Mouse (Mus musculus) forebrain, embryonic 13.5 days (tissue): ENCODE measurements around the gene Saxo2. TPM values are rescaled to one million over a fixed set of nuclear protein-coding genes. Genes with fewer than 3 reads are reported as not detected.

ENCODE experiments used
- ATAC-seq: fragments of 200-750 bp; cut with Nextera tagmentation; 2 replicates; pipeline ENCODE4 v1.8.0; 2017
- H3K27ac ChIP-seq: fragments of 300-500 bp; sonication (generic); 2 replicates; pipeline ENCODE4 v1.5.1; 2015; ENCODE audit warnings: inconsistent platforms, mild to moderate bottlenecking, moderate library complexity
- H3K27me3 ChIP-seq: fragments of 300-500 bp; sonication (generic); 2 replicates; pipeline ENCODE4 v1.6.1; 2015; ENCODE audit warnings: mild to moderate bottlenecking, inconsistent platforms
- H3K36me3 ChIP-seq: fragments of 300-500 bp; sonication (generic); 2 replicates; pipeline ENCODE4 v1.6.1; 2015; ENCODE audit warnings: mild to moderate bottlenecking, inconsistent platforms; ENCODE audit not compliant: poor library complexity, severe bottlenecking
- H3K4me1 ChIP-seq: fragments of 300-500 bp; sonication (generic); 2 replicates; pipeline ENCODE4 v1.6.1; 2015; ENCODE audit warnings: inconsistent platforms
- H3K4me2 ChIP-seq: fragments of 300-500 bp; sonication (generic); 2 replicates; pipeline ENCODE4 v1.6.1; 2015; ENCODE audit warnings: inconsistent platforms, mild to moderate bottlenecking, moderate library complexity
- H3K4me3 ChIP-seq: fragments of 300-500 bp; sonication (generic); 2 replicates; pipeline ENCODE4 v1.5.1; 2015; ENCODE audit warnings: mild to moderate bottlenecking, inconsistent platforms
- H3K9ac ChIP-seq: fragments of 300-500 bp; sonication (generic); 2 replicates; pipeline ENCODE4 v1.6.1; 2015; ENCODE audit warnings: mild to moderate bottlenecking, inconsistent platforms
- H3K9me3 ChIP-seq: fragments of 300-500 bp; sonication (generic); replicated peaks from 2 replicates; pipeline ENCODE4 v1.6.1; 2016; ENCODE audit warnings: inconsistent platforms
- WGBS: fragments of 180-500 bp; shearing (Covaris S2); methylation state at CpG from one replicate; pipeline ENCODE4 v1.1.7; 2015; 5-methylcytosine and 5-hydroxymethylcytosine counted together
- polyA plus RNA-seq: library from polyadenylated mRNA; unstranded; fragments of >200 nt; fragmentation: Nextera tagmentation; extraction: Ambion mirVana; gene quantifications from 2 replicates; pipeline ENCODE4 v1.2.1, GENCODE M21; 2015

Saxo2 gene
- 14.0 and 14.2 TPM in 2 replicates for polyA plus RNA-seq

GRCm38 (mm10) chr7:82648353-82649080, at the start of gene Saxo2, which contains the start of gene Efl1:
Gene Saxo2, minus strand, starts transcription at chr7:82648528.
Gene Efl1, plus strand, starts transcription at chr7:82648614.
- Histone ChIP-seq H3K27me3 (no peaks in the 10 kb centered on the region), H3K9ac (peak within 1 kb of the TSS; percentile 74), H3K27ac (no peak within 1 kb of the TSS), H3K4me3 (peak within 1 kb of the TSS; percentile 72), H3K36me3 (peaks cover 5% of the 10 kb centered on the region; the same call in 1 of the 2 replicates), H3K4me1 (peaks cover 10% of the 10 kb centered on the region), H3K4me2 (peak within 1 kb of the TSS; percentile 71), H3K9me3 (no peaks in the 10 kb centered on the region)
- whole genome bisulfite sequencing, result under 1% methylated on average over 46 of the region's 46 CpGs
- peak; percentile 99 for ATAC-seq

GRCm38 (mm10) chr7:82697668-82698067, 49.3 kb upstream of the Saxo2 start:
- no peak overlapping the region for H3K27ac ChIP-seq
- no peak overlapping the region for H3K4me3 ChIP-seq
- ATAC-seq, result no peak
- no peak overlapping the region for H3K9ac ChIP-seq
- H3K4me2 ChIP-seq, result no peak overlapping the region
- H3K9me3 ChIP-seq, result no peaks in the 10 kb centered on the region
- WGBS, result 75% methylated on average over 8 of the region's 8 CpGs
- H3K4me1 ChIP-seq, result no peaks in the 10 kb centered on the region
- peaks cover 42% of the 10 kb centered on the region for H3K36me3 ChIP-seq
- no peaks in the 10 kb centered on the region for H3K27me3 ChIP-seq

DNA sequence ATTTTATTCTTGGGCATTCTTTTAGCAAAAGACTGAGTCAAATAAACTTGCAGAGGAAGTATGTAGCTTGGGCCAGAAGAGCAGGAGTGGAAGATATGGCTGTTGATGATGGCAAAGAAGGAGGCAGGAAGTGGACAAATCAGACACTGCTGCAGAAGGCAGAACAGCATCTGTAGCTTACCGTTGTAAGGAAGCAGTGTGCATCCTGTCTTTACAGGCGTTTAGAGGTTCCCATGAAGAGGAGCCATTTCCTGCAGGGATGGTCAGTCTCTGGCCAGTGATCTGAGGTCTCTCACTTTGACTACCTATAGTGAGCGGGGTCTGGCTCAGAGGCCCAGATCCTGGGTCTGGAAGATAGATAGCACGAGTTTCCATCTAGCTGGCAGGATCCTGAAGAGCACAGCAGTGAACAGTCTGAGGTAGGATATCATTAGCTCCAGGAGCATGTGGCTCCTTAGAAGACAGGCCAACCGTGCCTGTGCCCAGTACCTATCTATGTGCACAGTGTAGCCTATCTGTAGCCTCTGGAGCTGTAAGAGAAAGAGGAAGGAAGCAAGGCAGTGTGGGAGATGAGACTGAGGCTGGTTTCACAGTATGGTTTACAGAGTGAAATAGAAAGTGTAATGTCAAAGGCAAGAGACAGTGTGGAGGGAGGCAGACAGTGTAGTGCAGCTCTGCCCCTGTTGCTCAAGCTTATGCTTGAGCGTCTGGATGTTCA, 42.9 kb upstream of the Saxo2 start:
- ATAC-seq, result no peak
- Histone ChIP-seq H3K4me2 (no peak overlapping the region), H3K4me1 (no peaks in the 10 kb centered on the region), H3K36me3 (peaks cover 40% of the 10 kb centered on the region), H3K27ac (no peak overlapping the region; the same call in 1 of the 2 replicates), H3K9ac (no peak overlapping the region), H3K4me3 (no peak overlapping the region), H3K9me3 (no peaks in the 10 kb centered on the region), H3K27me3 (no peaks in the 10 kb centered on the region)
- 89% methylated on average over 6 of the region's 6 CpGs for WGBS

DNA sequence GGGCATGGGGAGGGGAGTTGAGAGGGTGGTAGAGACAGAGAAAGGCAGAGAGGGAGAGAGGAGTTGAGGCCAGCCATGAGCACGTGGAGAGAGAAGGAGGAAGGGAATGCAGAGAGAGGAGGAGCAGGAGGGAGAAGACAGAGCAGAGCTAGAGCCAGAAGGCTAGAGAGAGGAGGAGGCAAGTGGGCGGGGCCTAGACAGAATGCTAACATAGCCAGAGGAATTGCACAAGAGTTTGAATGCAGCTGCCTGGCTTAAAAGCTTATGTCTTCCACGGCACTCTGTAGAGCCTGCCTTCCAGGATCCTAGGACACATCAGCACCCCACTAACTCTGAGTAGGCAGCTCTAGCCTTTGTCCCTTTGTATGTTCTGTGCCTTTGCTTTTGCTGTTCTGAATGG, 40.4 kb upstream of the Saxo2 start:
- H3K9me3 ChIP-seq, result no peaks in the 10 kb centered on the region
- H3K9ac ChIP-seq, result no peak overlapping the region
- no peaks in the 10 kb centered on the region for H3K27me3 ChIP-seq
- no peak overlapping the region for H3K4me2 ChIP-seq
- H3K27ac ChIP-seq, result no peak overlapping the region
- H3K4me1 ChIP-seq, result no peaks in the 10 kb centered on the region
- H3K4me3 ChIP-seq, result no peak overlapping the region
- ATAC-seq, result peak; percentile 58; the same call in 1 of the 2 replicates
- H3K36me3 ChIP-seq, result peaks cover 41% of the 10 kb centered on the region
- WGBS, result 58% methylated on average over 3 of the region's 3 CpGs

DNA sequence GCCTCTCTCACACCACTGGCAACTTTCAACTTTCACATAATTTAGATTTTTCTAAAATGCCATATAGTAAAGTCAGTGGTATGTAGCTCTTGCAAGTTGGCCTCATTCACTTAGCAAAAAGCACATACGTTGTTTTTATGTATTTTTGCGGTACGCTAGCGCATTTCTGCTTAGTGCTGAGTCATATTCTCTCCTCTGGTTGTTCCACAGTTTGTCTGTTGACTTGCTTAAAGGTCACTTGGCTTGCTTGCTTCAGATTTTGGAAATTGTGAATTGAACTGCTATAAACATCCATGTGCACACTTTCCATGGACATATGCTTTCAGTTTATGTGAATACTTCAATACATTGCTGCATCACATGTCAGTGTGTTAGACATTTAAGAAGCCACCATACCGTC, 31.6 kb upstream of the Saxo2 start:
- no peak overlapping the region for H3K27ac ChIP-seq
- H3K9ac ChIP-seq, result no peak overlapping the region
- 95% methylated on average over 5 of the region's 5 CpGs for WGBS
- H3K9me3 ChIP-seq, result no peaks in the 10 kb centered on the region
- H3K36me3 ChIP-seq, result peaks cover 30% of the 10 kb centered on the region
- H3K4me1 ChIP-seq, result no peaks in the 10 kb centered on the region
- ATAC-seq, result no peak
- no peaks in the 10 kb centered on the region for H3K27me3 ChIP-seq
- H3K4me3 ChIP-seq, result no peak overlapping the region
- H3K4me2 ChIP-seq, result no peak overlapping the region

DNA sequence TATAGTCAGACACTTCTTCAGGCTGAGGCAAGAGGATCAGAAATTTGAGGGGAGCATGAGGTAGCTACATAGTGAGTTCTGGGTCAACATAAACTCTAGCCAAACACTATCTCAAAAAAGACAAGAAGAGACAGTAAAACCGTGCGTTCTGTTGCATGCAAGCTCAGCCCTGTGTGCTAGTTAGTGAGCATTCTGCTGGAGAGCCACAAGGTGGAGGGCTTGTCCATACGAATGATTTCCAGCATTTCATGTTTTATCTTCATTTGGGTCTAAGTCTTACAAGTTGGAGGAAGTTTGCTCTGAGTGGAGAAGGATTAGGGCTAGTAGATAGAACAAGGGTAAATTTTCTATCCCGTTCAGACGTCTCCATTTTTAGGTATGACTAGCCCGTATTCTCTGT, 28.5 kb upstream of the Saxo2 start:
- H3K4me2 ChIP-seq, result no peak overlapping the region
- no peak overlapping the region for H3K9ac ChIP-seq
- WGBS, result 92% methylated on average over 6 of the region's 6 CpGs
- H3K4me3 ChIP-seq, result no peak overlapping the region
- H3K4me1 ChIP-seq, result no peaks in the 10 kb centered on the region
- H3K27ac ChIP-seq, result no peak overlapping the region
- no peaks in the 10 kb centered on the region for H3K9me3 ChIP-seq
- ATAC-seq, result no peak
- no peaks in the 10 kb centered on the region for H3K27me3 ChIP-seq
- H3K36me3 ChIP-seq, result peaks cover 34% of the 10 kb centered on the region

DNA sequence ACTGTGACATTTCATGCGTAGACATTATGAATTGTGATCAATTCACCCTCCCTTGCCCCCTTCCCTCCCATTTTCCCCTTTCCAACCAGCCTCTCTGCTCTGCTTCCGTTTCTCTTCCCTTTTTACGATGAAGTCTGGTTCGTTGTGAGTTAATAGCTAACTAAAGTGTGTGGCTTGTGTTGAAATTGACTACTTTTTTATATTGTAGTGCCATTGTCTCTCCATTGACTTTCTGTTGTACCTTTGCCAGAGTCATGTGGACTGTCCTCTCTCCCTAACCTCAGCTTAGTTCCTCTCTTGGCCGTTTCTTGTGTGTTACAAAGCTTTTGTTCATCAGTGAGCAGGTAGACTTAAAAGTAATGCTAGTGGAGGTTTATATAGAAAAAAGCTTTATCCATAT, 27.7 kb upstream of the Saxo2 start:
- no peak for ATAC-seq
- H3K27me3 ChIP-seq, result no peaks in the 10 kb centered on the region
- H3K36me3 ChIP-seq, result peaks cover 40% of the 10 kb centered on the region
- H3K9ac ChIP-seq, result no peak overlapping the region
- no peak overlapping the region for H3K4me2 ChIP-seq
- no peak overlapping the region for H3K27ac ChIP-seq
- no peaks in the 10 kb centered on the region for H3K4me1 ChIP-seq
- H3K4me3 ChIP-seq, result no peak overlapping the region
- WGBS, result 86% methylated on average over 5 of the region's 5 CpGs
- no peaks in the 10 kb centered on the region for H3K9me3 ChIP-seq

GRCm38 (mm10) chr7:82664604-82665003, 16.3 kb upstream of the Saxo2 start:
- H3K4me1 ChIP-seq, result no peaks in the 10 kb centered on the region
- no peak overlapping the region for H3K9ac ChIP-seq
- WGBS, result 94% methylated on average over 3 of the region's 3 CpGs

DNA sequence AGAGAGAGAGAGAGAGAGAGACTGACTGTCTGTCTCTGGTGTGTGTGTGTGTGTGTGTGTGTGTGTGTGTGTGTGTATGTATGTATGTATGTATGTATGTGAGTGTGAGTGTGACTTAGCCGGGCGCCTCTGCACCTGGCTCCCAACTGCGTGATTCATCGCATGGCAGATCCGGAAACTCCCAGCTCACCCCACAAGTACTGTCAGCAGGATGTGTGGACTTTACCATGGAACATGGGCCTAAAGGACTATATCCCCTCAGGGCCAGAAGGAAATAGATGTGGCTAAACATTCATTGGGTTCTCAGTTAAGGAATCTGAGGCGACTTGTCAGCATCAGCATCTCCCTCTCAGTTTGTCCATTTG, 735 bp upstream of the Saxo2 start:
- peaks cover 10% of the 10 kb centered on the region for H3K4me1 ChIP-seq
- WGBS, result 15% methylated on average over 6 of the region's 6 CpGs
- H3K9ac ChIP-seq, result peak overlapping the region; percentile 74
- peak overlapping the region; percentile 72 for H3K4me3 ChIP-seq
- H3K36me3 ChIP-seq, result peaks cover 5% of the 10 kb centered on the region; the same call in 1 of the 2 replicates
- no peak for ATAC-seq
- H3K4me2 ChIP-seq, result peak overlapping the region; percentile 71
- no peaks in the 10 kb centered on the region for H3K27me3 ChIP-seq
- H3K9me3 ChIP-seq, result no peaks in the 10 kb centered on the region
- no peak overlapping the region for H3K27ac ChIP-seq

More at GRCm38 (mm10) chr7:82664604-82665003, 16.3 kb upstream of the Saxo2 start:
- H3K4me2 ChIP-seq, result no peak overlapping the region
- no peaks in the 10 kb centered on the region for H3K27me3 ChIP-seq
- no peaks in the 10 kb centered on the region for H3K9me3 ChIP-seq
- no peak overlapping the region for H3K4me3 ChIP-seq
- no peak overlapping the region for H3K27ac ChIP-seq
- ATAC-seq, result no peak
- peaks cover 48% of the 10 kb centered on the region for H3K36me3 ChIP-seq

GRCm38 (mm10) chr7:82647909-82648308, 419 bp downstream of the Saxo2 start:
- H3K27ac ChIP-seq, result no peak overlapping the region
- no peaks in the 10 kb centered on the region for H3K9me3 ChIP-seq
- H3K36me3 ChIP-seq, result peaks cover 5% of the 10 kb centered on the region; the same call in 1 of the 2 replicates
- no peaks in the 10 kb centered on the region for H3K27me3 ChIP-seq
- H3K9ac ChIP-seq, result peak overlapping the region; percentile 74
- peak overlapping the region; percentile 71 for H3K4me2 ChIP-seq
- WGBS, result 33% methylated on average over 4 of the region's 4 CpGs
- peaks cover 10% of the 10 kb centered on the region for H3K4me1 ChIP-seq
- ATAC-seq, result no peak
- peak overlapping the region; percentile 72 for H3K4me3 ChIP-seq

DNA sequence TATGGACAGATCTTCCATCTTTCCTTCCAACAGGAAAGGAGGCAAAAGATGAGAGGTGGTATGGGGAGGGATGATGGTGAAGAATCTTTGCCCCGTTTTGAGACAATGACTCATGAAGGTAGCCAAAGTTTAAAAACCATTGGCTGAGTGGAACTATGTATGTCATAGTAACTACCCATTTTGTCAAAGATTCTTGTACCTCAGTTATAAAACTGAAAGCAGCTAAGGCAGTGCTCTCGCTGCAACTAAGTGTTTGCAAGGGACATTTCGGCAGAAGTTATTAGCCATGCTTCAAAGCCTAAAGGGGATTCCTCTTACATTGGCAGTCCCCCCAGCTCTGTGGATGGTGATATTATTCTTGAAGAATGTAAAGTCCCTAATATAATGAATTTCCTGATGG, 1.1 kb downstream of the Saxo2 start:
- no peaks in the 10 kb centered on the region for H3K9me3 ChIP-seq
- no peak overlapping the region for H3K27ac ChIP-seq
- WGBS, result 87% methylated on average over 3 of the region's 3 CpGs
- no peaks in the 10 kb centered on the region for H3K27me3 ChIP-seq
- ATAC-seq, result no peak
- H3K36me3 ChIP-seq, result peaks cover 3% of the 10 kb centered on the region; the same call in 1 of the 2 replicates
- no peak overlapping the region for H3K4me2 ChIP-seq
- peaks cover 10% of the 10 kb centered on the region for H3K4me1 ChIP-seq
- no peak overlapping the region for H3K9ac ChIP-seq
- H3K4me3 ChIP-seq, result no peak overlapping the region

DNA sequence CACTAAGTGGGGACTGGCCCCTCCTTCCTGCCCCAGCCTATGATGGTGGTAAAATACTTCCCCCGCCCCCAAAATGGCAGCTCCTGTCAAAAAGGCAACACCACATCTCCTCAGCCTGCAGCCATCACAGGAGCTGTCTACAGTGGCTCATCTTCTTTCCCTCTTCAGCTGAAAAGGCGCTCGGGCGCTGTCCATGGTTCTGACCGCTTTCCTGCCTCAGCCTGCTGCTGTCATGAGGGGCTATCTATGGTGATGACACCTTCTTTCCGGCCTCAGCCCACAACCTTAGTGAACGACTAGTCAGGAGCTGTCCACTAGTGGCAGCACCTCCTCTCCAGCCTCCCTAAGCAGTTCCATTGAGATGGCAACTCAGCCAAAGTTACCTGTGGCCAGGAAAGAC, 23.0 kb downstream of the Saxo2 start:
- Histone ChIP-seq H3K4me1 (no peaks in the 10 kb centered on the region), H3K4me2 (no peak overlapping the region), H3K9me3 (no peaks in the 10 kb centered on the region), H3K36me3 (no peaks in the 10 kb centered on the region), H3K9ac (no peak overlapping the region), H3K4me3 (no peak overlapping the region), H3K27ac (no peak overlapping the region), H3K27me3 (no peaks in the 10 kb centered on the region)
- WGBS, result 28% methylated on average over 7 of the region's 7 CpGs
- ATAC-seq, result no peak
